In the genomic region with DNA sequence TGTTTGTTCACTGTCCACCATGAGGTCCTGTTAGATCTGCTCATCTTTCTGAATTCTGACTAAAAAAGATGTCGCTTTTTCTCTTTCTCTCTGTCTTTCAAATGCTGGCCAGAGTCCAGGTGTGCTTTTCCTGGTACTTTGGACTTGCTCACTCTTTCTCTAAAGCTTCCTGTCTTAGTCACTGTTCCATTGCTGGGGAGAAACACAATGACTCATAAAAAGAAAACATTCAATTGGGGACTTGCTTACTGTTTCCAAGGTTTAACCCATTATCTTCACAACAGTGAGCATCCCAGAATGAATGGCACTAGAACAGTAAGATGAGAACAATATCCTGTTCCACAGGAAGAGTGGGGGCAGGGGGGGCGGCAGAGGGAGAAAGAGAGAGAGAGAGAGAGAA, we compare ENCODE assay signal across 43 mouse cellular contexts. TPM values are rescaled to one million over a fixed set of nuclear protein-coding genes. Genes with fewer than 3 reads are reported as not detected.
DNase-seq lines count a peak whose midpoint lies in the region; ATAC-seq and TF ChIP-seq lines count a peak whose summit lies in the region.
"Had no signal": no experiment of that assay in that cellular context is flagged by ENCODE, and none has a peak within 500 bp of the region (broad histone marks: within the 10 kb centered on the region; RNA-seq: fewer than 3 reads in every experiment).

No protein-coding gene starts in this region.

- no peaks in the 10 kb centered on the region for H3K4me1 ChIP-seq in intestine, postnatal 0 days (replicated peaks; ENCODE audit: control insufficient read depth, insufficient read depth, low read length)
- H3K4me1 ChIP-seq in forebrain, embryonic 12.5 days, result no peaks in the 10 kb centered on the region
- H3K4me1 ChIP-seq: embryonic facial prominence, embryonic 13.5 days; liver, embryonic 12.5 days; megakaryocyte, embryonic 14.5 days; midbrain, embryonic 12.5 days; neural tube, embryonic 13.5 days had no signal

- 0 out of 2 replicates have a peak, but pooled peaks have one; percentile 28 for ATAC-seq in intestine, postnatal 0 days
- no peak for ATAC-seq in forebrain, embryonic 12.5 days (ENCODE audit: low FRiP score)
- ATAC-seq: forebrain, postnatal 0 days; liver, embryonic 12.5 days; liver, postnatal 0 days; Patski had no signal

- H3K36me3 ChIP-seq in intestine, postnatal 0 days (ENCODE audit: control insufficient read depth, insufficient read depth), result no peaks in the 10 kb centered on the region
- no peaks in the 10 kb centered on the region for H3K36me3 ChIP-seq in forebrain, embryonic 12.5 days (replicated peaks)
- H3K36me3 ChIP-seq: embryonic facial prominence, embryonic 13.5 days; liver, embryonic 12.5 days; midbrain, embryonic 12.5 days; neural tube, embryonic 13.5 days had no signal

- 59% methylated on average over 2 of the region's 2 CpGs for WGBS in intestine, postnatal 0 days
- 96% methylated on average over 2 of the region's 2 CpGs for WGBS in forebrain, embryonic 12.5 days

- TF ChIP-seq CTCF in intestine, postnatal 0 days (IDR thresholded peaks at IDR 0.05; ENCODE audit: low read depth), result no peak

- no peak overlapping the region for H3K4me2 ChIP-seq in intestine, postnatal 0 days (replicated peaks; ENCODE audit: low read depth)
- no peak overlapping the region for H3K4me2 ChIP-seq in forebrain, embryonic 12.5 days
- H3K4me2 ChIP-seq: embryonic facial prominence, embryonic 13.5 days; heart, embryonic 11.5 days; hindbrain, embryonic 14.5 days; liver, embryonic 12.5 days; midbrain, embryonic 12.5 days; neural tube, embryonic 13.5 days had no signal

- no peaks in the 10 kb centered on the region for H3K9me3 ChIP-seq in intestine, postnatal 0 days (ENCODE audit: control insufficient read depth)
- H3K9me3 ChIP-seq in forebrain, embryonic 12.5 days, result 0 out of 2 replicates have a peak, but pooled peaks cover 3% of the 10 kb centered on the region
- H3K9me3 ChIP-seq: embryonic facial prominence, embryonic 13.5 days; megakaryocyte, embryonic 14.5 days; neural tube, embryonic 13.5 days had no signal

- peak; percentile 42 for DNase-seq in urinary bladder, postnatal 14 days (ENCODE audit: low spot score)
- no peak for DNase-seq in urinary bladder, postnatal 25 days (ENCODE audit: low spot score)
- peak; percentile 14 for DNase-seq in adipocyte (ENCODE audit: low spot score)
- DNase-seq in adrenal gland, adult 2 months, result no peak
- no peak for DNase-seq in gastrocnemius, postnatal 4 days (ENCODE audit: low spot score in 2 of 2)
- DNase-seq: adrenal gland, adult 8-10 months; B cell, adult 2 months; cerebellum, adult 9-10 months; embryo, embryonic 11 days; forebrain, postnatal 0 days; gastrocnemius, postnatal 10 days; heart, postnatal 4 days; kidney, adult 2 months; kidney, postnatal 36 days; liver, postnatal 0 days; lung, postnatal 4 days; right cerebral cortex, postnatal 4 days; thymus, postnatal 14 days had no signal

- no peaks in the 10 kb centered on the region for H3K27me3 ChIP-seq in intestine, postnatal 0 days (replicated peaks; ENCODE audit: control insufficient read depth, insufficient read depth, low read length)
- no peaks in the 10 kb centered on the region for H3K27me3 ChIP-seq in forebrain, embryonic 12.5 days
- H3K27me3 ChIP-seq: CH12.LX; embryonic facial prominence, embryonic 13.5 days; megakaryocyte, embryonic 14.5 days; midbrain, embryonic 12.5 days; neural tube, embryonic 13.5 days; Patski had no signal

- no peak overlapping the region for H3K27ac ChIP-seq in intestine, postnatal 0 days (ENCODE audit: low read depth, low read length)
- no peak overlapping the region for H3K27ac ChIP-seq in forebrain, embryonic 12.5 days
- H3K27ac ChIP-seq: embryonic facial prominence, embryonic 13.5 days; hindbrain, embryonic 14.5 days; layer of hippocampus, adult 2 months; left cerebral cortex, adult 2 months; liver, embryonic 12.5 days; midbrain, embryonic 12.5 days; neural tube, embryonic 13.5 days had no signal

- H3K4me3 ChIP-seq in intestine, postnatal 0 days (ENCODE audit: low read depth, low read length), result no peak overlapping the region
- no peak overlapping the region for H3K4me3 ChIP-seq in forebrain, embryonic 12.5 days (replicated peaks)
- H3K4me3 ChIP-seq: embryonic facial prominence, embryonic 13.5 days; erythroblast, embryonic 14.5 days; layer of hippocampus, adult 2 months; left cerebral cortex, adult 2 months; liver, embryonic 12.5 days; megakaryocyte, embryonic 14.5 days; midbrain, embryonic 12.5 days; neural tube, embryonic 13.5 days had no signal

- H3K9ac ChIP-seq in intestine, postnatal 0 days (ENCODE audit: low read depth, low read length), result no peak overlapping the region
- no peak overlapping the region for H3K9ac ChIP-seq in forebrain, embryonic 12.5 days
- H3K9ac ChIP-seq: embryonic facial prominence, embryonic 13.5 days; forebrain, postnatal 0 days; hindbrain, embryonic 14.5 days; liver, embryonic 12.5 days; liver, postnatal 0 days; midbrain, embryonic 12.5 days; neural tube, embryonic 13.5 days had no signal

RNA-seq across cellular contexts. Expression of gene Arhgef40, which starts 24.2 kb away (rescaled TPM):
- polyA plus RNA-seq in intestine, postnatal 0 days (2015; fragmentation: Nextera tagmentation; extraction: Ambion mirVana), result 18.2 and 19.7 TPM in 2 replicates
- total RNA-seq in adrenal gland, adult 2 months (2021), result 10 to 100 TPM; 39.7 to 56.9 TPM
- polyA plus RNA-seq in adrenal gland, adult 2 months (2012; rRNA removed), result 97.8 and 107 TPM in 2 replicates
- 116 and 117 TPM in 2 replicates for polyA plus RNA-seq in forebrain, embryonic 12.5 days (2016; fragmentation: Nextera tagmentation; extraction: Ambion mirVana)
- total RNA-seq in gastrocnemius, postnatal 4 days (2021), result 10 to 100 TPM; 90.4 to 92.7 TPM

RNA-seq across cellular contexts. Expression of gene Rnase13, which starts 37.7 kb away (rescaled TPM):
- polyA plus RNA-seq in intestine, postnatal 0 days (2015; fragmentation: Nextera tagmentation; extraction: Ambion mirVana), result not detected in 2 replicates
- total RNA-seq in adrenal gland, adult 2 months (2021), result not detected
- not detected in 2 replicates for polyA plus RNA-seq in adrenal gland, adult 2 months (2012; rRNA removed)
- not detected in 2 replicates for polyA plus RNA-seq in forebrain, embryonic 12.5 days (2016; fragmentation: Nextera tagmentation; extraction: Ambion mirVana)
- total RNA-seq in gastrocnemius, postnatal 4 days (2021), result not detected
- total RNA-seq: adrenal gland, adult 8-10 months; adrenal gland, postnatal 4 days; CH12.LX; ES-E14; forebrain, postnatal 0 days; gastrocnemius, postnatal 10 days; heart, postnatal 4 days; layer of hippocampus, adult 2 months; left cerebral cortex, adult 2 months; left cerebral cortex, postnatal 36 days; midbrain, postnatal 0 days had no signal
- polyA plus RNA-seq: embryonic facial prominence, embryonic 13.5 days; erythroblast, embryonic 14.5 days; forebrain, embryonic 11.5 days; forebrain, postnatal 0 days; heart, embryonic 11.5 days; heart, embryonic 16.5 days; hindbrain, embryonic 14.5 days; kidney, adult 2 months; kidney, embryonic 16.5 days; limb, embryonic 14.5 days; liver, embryonic 12.5 days; liver, postnatal 0 days; lung, embryonic 16.5 days; midbrain, embryonic 12.5 days; midbrain, postnatal 0 days; neural tube, embryonic 13.5 days; Patski; spleen, adult 2 months had no signal

RNA-seq across cellular contexts. Expression of gene Tppp2, which starts 42.1 kb away (rescaled TPM):
- not detected in 2 replicates for polyA plus RNA-seq in intestine, postnatal 0 days (2015; fragmentation: Nextera tagmentation; extraction: Ambion mirVana)
- total RNA-seq in adrenal gland, adult 2 months (2021), result not detected
- not detected in 2 replicates for polyA plus RNA-seq in adrenal gland, adult 2 months (2012; rRNA removed)
- polyA plus RNA-seq in forebrain, embryonic 12.5 days (2016; fragmentation: Nextera tagmentation; extraction: Ambion mirVana), result not detected in 2 replicates
- total RNA-seq in gastrocnemius, postnatal 4 days (2021), result not detected
- total RNA-seq: adrenal gland, adult 8-10 months; adrenal gland, postnatal 4 days; CH12.LX; ES-E14; forebrain, postnatal 0 days; gastrocnemius, postnatal 10 days; heart, postnatal 4 days; layer of hippocampus, adult 2 months; layer of hippocampus, postnatal 14 days; left cerebral cortex, adult 2 months; left cerebral cortex, postnatal 36 days; midbrain, postnatal 0 days had no signal
- polyA plus RNA-seq: embryonic facial prominence, embryonic 13.5 days; erythroblast, embryonic 14.5 days; forebrain, embryonic 11.5 days; forebrain, postnatal 0 days; heart, embryonic 11.5 days; heart, embryonic 16.5 days; hindbrain, embryonic 14.5 days; kidney, adult 2 months; kidney, embryonic 16.5 days; limb, embryonic 14.5 days; liver, embryonic 12.5 days; liver, postnatal 0 days; lung, embryonic 16.5 days; midbrain, embryonic 12.5 days; midbrain, postnatal 0 days; neural tube, embryonic 13.5 days; Patski; spleen, adult 2 months had no signal

RNA-seq across cellular contexts. Expression of gene Ndrg2, which starts 46.4 kb away (rescaled TPM):
- 24.9 and 27.1 TPM in 2 replicates for polyA plus RNA-seq in intestine, postnatal 0 days (2015; fragmentation: Nextera tagmentation; extraction: Ambion mirVana)
- total RNA-seq in adrenal gland, adult 2 months (2021), result 100 to 1,000 TPM; 223 to 343 TPM
- 390 and 417 TPM in 2 replicates for polyA plus RNA-seq in adrenal gland, adult 2 months (2012; rRNA removed)
- polyA plus RNA-seq in forebrain, embryonic 12.5 days (2016; fragmentation: Nextera tagmentation; extraction: Ambion mirVana), result 34.2 and 41.1 TPM in 2 replicates
- total RNA-seq in gastrocnemius, postnatal 4 days (2021), result 100 to 1,000 TPM; 315 to 500 TPM

RNA-seq across cellular contexts. Expression of gene Tmem253, which starts 55.1 kb away (rescaled TPM):
- polyA plus RNA-seq in intestine, postnatal 0 days (2015; fragmentation: Nextera tagmentation; extraction: Ambion mirVana), result 221 and 224 TPM in 2 replicates
- 1 to 10 TPM; 1.6 to 2.1 TPM for total RNA-seq in adrenal gland, adult 2 months (2021)
- 0.36 and 0.83 TPM in 2 replicates for polyA plus RNA-seq in adrenal gland, adult 2 months (2012; rRNA removed)
- polyA plus RNA-seq in forebrain, embryonic 12.5 days (2016; fragmentation: Nextera tagmentation; extraction: Ambion mirVana), result 1.1 TPM in 2 replicates
- total RNA-seq in gastrocnemius, postnatal 4 days (2021), result 1 to 10 TPM; 1.1 to 2.8 TPM
- total RNA-seq: midbrain, postnatal 0 days had no signal
- polyA plus RNA-seq: erythroblast, embryonic 14.5 days; neural tube, embryonic 13.5 days had no signal

Comparison
In these comparisons a context has a peak if more than half of its experiments do, and no peak if none do; other contexts are left out.
1. DNase-seq: peak in urinary bladder, postnatal 14 days (single experiment) and adipocyte (single experiment); none in urinary bladder, postnatal 25 days (single experiment), adrenal gland, adult 2 months (single experiment) and gastrocnemius, postnatal 4 days (0 of 2).